Mouse (Mus musculus) lung, adult 2 months (tissue): ENCODE results near the gene Zfp65. TPM values are rescaled to one million over a fixed set of nuclear protein-coding genes. Genes with fewer than 3 reads are reported as not detected.
"Not testable (repeated sequence)": the region's sequence is repeated elsewhere in the genome, so short reads cannot be mapped to it uniquely, and the experiment has no call there.

Source experiments
- DNase-seq: peaks from one replicate; pipeline ENCODE4 v3.0.0; 2022
- H3K4me1 ChIP-seq: fragments of 200-500 bp; 2 replicates; pipeline ENCODE4 v1.6.1; 2011; ENCODE audit warnings: low read length; ENCODE audit not compliant: control insufficient read depth, insufficient read depth
- H3K4me3 ChIP-seq: fragments of 200-500 bp; replicated peaks from 2 replicates; pipeline ENCODE3; 2011; ENCODE audit warnings: low read depth, mild to moderate bottlenecking, control low read depth, low read length; ENCODE audit errors: extremely low read depth
- CTCF ChIP-seq: fragments of 200-500 bp; IDR thresholded peaks from 2 replicates; pipeline ENCODE4 v1.5.1; 2011; ENCODE audit warnings: mild to moderate bottlenecking, low read length, control low read depth; ENCODE audit not compliant: insufficient read depth
- POLR2A ChIP-seq: fragments of 200-500 bp; IDR thresholded peaks from 2 replicates; pipeline ENCODE4 v1.6.1; 2011; ENCODE audit warnings: low read depth, mild to moderate bottlenecking, control low read depth, low read length, borderline replicate concordance; ENCODE audit errors: extremely low read depth
- WGBS: fragments of 180-500 bp; shearing (Covaris S2); methylation state at CpG from one replicate; pipeline ENCODE4 v1.1.7; 2018; 5-methylcytosine and 5-hydroxymethylcytosine counted together
- polyA plus RNA-seq: library from polyadenylated mRNA; depleted of rRNA; stranded (reverse); fragments of >200 nt; gene quantifications from 2 replicates; pipeline ENCODE4 v1.2.3, GENCODE M21; 2012; rRNA removed

Zfp65 gene
- 0.75 and 0.84 TPM in 2 replicates for polyA plus RNA-seq

GRCm38 (mm10) chr13:67728641-67729318 lies at the start of gene Zfp65:
Gene Zfp65, minus strand, starts transcription at chr13:67729173.
- DNase-seq, result peak; percentile 51
- TF ChIP-seq POLR2A (0 out of 2 replicates have a peak, but pooled peaks have one; percentile 7), CTCF (no peak)
- under 1% methylated on average over 20 of the region's 21 CpGs for WGBS
- Histone ChIP-seq H3K4me3 (peak within 1 kb of the TSS; percentile 91), H3K4me1 (no peaks in the 10 kb centered on the region; the same call in 1 of the 2 replicates)

GRCm38 (mm10) chr13:67763031-67763768 lies 34.2 kb upstream of the Zfp65 start:
- DNase-seq, result no peak
- TF ChIP-seq CTCF (no peak), POLR2A (no peak)
- Histone ChIP-seq H3K4me1 (no peaks in the 10 kb centered on the region), H3K4me3 (no peak overlapping the region)
- 68% methylated on average over 2 of the region's 2 CpGs for WGBS

- Histone ChIP-seq H3K4me3 (no peak overlapping the region), H3K4me1 (no peaks in the 10 kb centered on the region)
- no peak for DNase-seq
- 57% methylated on average over 1 of the region's 1 CpGs for WGBS
- TF ChIP-seq POLR2A (no peak), CTCF (no peak)
These were observed 31.0 kb upstream of the Zfp65 start for GRCm38 (mm10) chr13:67759966-67760365.

- H3K4me3 ChIP-seq, result no peak overlapping the region
- DNase-seq, result no peak
- no peaks in the 10 kb centered on the region for H3K4me1 ChIP-seq
- WGBS, result 73% methylated on average over 6 of the region's 6 CpGs
- no peak for TF ChIP-seq POLR2A
- TF ChIP-seq CTCF, result no peak
These were observed 26.8 kb upstream of the Zfp65 start for GRCm38 (mm10) chr13:67755761-67756160.

- peak; percentile 70 for DNase-seq
- H3K4me3 ChIP-seq, result peak within 1 kb of the TSS; percentile 73
- TF ChIP-seq POLR2A (no peak), CTCF (no peak)
- no peaks in the 10 kb centered on the region for H3K4me1 ChIP-seq
- WGBS, result 5% methylated on average over 24 of the region's 24 CpGs
These were observed 25.6 kb upstream of the Zfp65 start, which contains the start of gene Zfp85 for GRCm38 (mm10) chr13:67754333-67755306. Gene Zfp85, minus strand, starts transcription at chr13:67755228.

- Histone ChIP-seq H3K4me3 (no peak overlapping the region), H3K4me1 (no peaks in the 10 kb centered on the region)
- DNase-seq, result no peak
- TF ChIP-seq CTCF (no peak), POLR2A (no peak)
- WGBS, result 90% methylated on average over 9 of the region's 9 CpGs
These were observed 14.9 kb upstream of the Zfp65 start for GRCm38 (mm10) chr13:67743896-67744295.

- TF ChIP-seq POLR2A (no peak), CTCF (no peak)
- H3K4me3 ChIP-seq, result no peak overlapping the region
- no peak for DNase-seq
- H3K4me1 ChIP-seq, result no peaks in the 10 kb centered on the region
- 88% methylated on average over 3 of the region's 3 CpGs for WGBS
These were observed 14.0 kb upstream of the Zfp65 start for GRCm38 (mm10) chr13:67742941-67743340.

- H3K4me1 ChIP-seq, result not testable (repeated sequence)
These were observed 5.4 kb upstream of the Zfp65 start for GRCm38 (mm10) chr13:67734391-67734790.

GRCm38 (mm10) chr13:67729441-67729840 lies 468 bp upstream of the Zfp65 start:
- H3K4me1 ChIP-seq, result not testable (repeated sequence)
- peak; percentile 27 for DNase-seq
- TF ChIP-seq CTCF, result peak; percentile 23; the same call in 1 of the 2 replicates
- WGBS, result 23% methylated on average over 4 of the region's 4 CpGs
- H3K4me3 ChIP-seq, result peak overlapping the region; percentile 91

More at GRCm38 (mm10) chr13:67734391-67734790, 5.4 kb upstream of the Zfp65 start:
- whole genome bisulfite sequencing, result 93% methylated on average over 9 of the region's 9 CpGs
- not testable (repeated sequence) for DNase-seq, H3K4me3 ChIP-seq
